Mouse (Mus musculus): ENCODE results near the gene Olig2.

GRCm38 (mm10) chr16:91191233-91191632 is 34.0 kb upstream of the Olig2 start:
- no peak for TF ChIP-seq POLR2A (IDR thresholded peaks at IDR 0.05; ENCODE audit: control insufficient read depth, extremely low read depth, insufficient read depth, low read length, poor library complexity)
- no peak for TF ChIP-seq CTCF (IDR thresholded peaks at IDR 0.05; ENCODE audit: borderline replicate concordance, control insufficient read depth, extremely low read depth, insufficient read depth, low read length, poor library complexity)
